Mouse (Mus musculus): ENCODE results near the gene Zfp747.
"Not testable (repeated sequence)": the region's sequence is repeated elsewhere in the genome, so short reads cannot be mapped to it uniquely, and the experiment has no call there.

Gene Zfp747

GRCm38 (mm10) chr7:127366249-127366648, 9.6 kb downstream of the Zfp747 start:
- no peak for DNase-seq

DNA sequence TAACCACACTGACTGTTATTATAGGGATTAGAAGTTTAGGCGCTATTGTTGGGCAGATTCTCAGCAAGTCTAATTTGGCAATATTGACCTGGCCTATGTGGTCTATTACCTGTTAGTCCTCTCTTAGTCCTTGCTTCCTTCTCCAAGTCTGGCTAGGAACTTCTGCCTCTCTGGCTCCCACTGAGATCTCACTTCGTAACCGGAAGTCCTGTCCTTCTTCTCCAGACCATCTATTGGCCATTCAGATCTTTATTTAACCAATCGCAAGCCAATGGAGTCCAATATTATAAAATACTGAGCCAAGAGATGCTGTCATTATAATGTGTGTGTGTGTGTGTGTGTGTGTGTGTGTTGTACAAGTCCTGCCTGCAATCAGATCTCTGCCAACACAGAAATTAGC, 11.7 kb downstream of the Zfp747 start:
- peak; percentile 42 for DNase-seq

- DNase-seq, result peak; percentile 64
Observed at GRCm38 (mm10) chr7:127363475-127363921, 12.4 kb downstream of the Zfp747 start.

- not testable (repeated sequence) for DNase-seq
Observed at GRCm38 (mm10) chr7:127362418-127362817, 13.4 kb downstream of the Zfp747 start.

DNA sequence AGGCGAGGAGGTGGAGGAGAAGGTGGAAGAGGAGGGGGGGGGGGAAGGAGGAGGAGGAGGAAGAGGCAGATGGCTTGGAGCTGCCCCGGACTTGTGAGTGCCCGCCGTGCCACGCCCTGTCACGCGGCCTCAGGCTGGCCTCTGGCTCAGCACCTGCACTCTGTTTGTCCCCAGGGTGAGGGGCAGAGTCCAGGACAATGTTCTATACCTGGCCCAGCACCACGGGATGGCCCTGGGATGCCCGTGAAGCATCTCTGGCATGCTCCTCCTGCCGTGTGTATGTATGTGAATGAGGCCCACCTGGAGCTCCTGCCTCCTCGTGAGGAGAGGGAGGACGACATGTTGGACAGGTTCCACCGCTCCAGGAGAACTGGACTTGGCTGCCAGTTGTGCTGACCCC, 14.4 kb downstream of the Zfp747 start:
- no peak for DNase-seq

- DNase-seq, result no peak
Observed at GRCm38 (mm10) chr7:127360265-127360664, 15.6 kb downstream of the Zfp747 start.

GRCm38 (mm10) chr7:127358472-127358871, 17.4 kb downstream of the Zfp747 start:
- DNase-seq, result no peak

GRCm38 (mm10) chr7:127357871-127358270, 18.0 kb downstream of the Zfp747 start:
- DNase-seq, result no peak

DNA sequence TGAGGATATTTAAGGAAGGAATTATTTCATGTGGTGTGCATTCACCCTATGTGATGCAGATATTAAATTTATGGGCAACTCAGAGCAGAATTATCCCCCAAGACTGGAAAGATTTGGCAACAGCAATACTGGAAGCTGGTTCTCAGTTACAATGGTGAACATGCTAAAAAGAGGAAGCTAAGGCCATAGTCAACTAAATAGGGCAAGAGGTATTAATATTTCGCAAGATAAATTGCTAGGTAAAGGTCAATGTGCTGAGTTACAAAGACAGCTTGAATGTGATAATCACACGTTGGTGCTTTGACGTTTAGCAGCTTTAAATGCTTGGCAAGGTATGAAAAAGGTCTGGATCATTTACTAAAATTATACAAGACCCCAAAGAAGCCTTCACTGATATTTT, 20.1 kb downstream of the Zfp747 start:
- no peak for DNase-seq

DNA sequence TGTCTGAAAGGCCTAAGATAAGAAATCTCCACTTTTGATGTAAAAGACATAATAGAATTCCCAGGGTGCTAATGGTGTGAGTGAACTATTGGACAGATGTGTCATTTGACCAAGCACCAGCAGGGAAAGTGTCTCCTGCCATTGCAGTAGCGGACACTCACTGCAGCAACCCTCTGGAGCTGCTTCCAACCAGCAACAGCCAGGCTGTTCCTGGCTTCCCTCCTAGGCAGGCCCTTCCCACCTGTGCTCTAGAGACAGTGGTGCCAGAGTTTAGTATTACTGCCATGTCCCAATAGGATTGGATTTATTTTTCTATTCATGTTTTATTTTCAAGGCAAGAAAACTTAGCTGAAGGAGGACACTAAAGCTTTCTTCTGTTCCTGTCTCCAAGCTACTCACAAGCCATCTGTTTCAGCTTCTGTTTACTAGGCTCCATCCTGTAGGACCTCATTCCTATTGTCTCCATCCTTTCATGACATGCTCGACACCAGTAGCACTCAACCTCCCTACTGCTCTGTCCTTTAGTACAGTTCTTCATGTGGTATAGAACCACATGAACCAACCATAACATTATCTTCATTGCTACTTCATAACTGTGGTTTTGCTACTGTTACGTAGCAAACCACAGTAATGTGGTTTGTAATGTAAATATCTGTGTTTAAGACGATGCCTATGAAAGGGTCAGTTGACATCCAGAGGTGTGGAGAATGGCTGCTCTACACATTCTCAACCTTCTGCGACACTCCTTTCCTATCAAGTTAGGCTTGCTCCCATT, 24.4 kb downstream of the Zfp747 start:
- no peak for DNase-seq

GRCm38 (mm10) chr7:127346676-127347075, 29.2 kb downstream of the Zfp747 start:
- peak; percentile 24 for DNase-seq

- peak; percentile 92 for DNase-seq
Observed at GRCm38 (mm10) chr7:127345512-127346325, 30.1 kb downstream of the Zfp747 start, which contains the start of gene Zfp768. Gene Zfp768 (minus strand): TSS chr7:127345589.

- no peak for DNase-seq
Observed at GRCm38 (mm10) chr7:127345092-127345491, 30.8 kb downstream of the Zfp747 start.

DNA sequence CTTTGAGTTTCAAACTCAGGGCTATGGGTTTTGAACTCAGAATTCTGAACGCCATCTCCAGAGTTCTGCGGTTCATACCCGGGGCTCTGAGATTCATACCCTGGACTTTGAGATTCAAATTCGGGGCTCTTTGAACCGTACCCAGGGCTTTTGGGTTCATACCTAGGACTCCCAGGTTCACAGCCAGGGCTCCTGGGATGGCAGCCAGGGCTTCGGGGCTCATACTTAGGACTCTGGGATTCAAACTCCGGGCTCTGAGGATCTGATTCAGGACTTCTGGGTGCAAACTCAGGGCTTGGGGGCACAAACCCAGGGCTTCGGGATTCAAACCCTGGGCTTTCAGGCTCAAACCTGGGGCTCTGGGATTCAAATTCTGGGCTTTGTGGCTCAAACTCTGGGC, 31.5 kb downstream of the Zfp747 start:
- DNase-seq, result peak; percentile 27

GRCm38 (mm10) chr7:127343351-127344019, 32.4 kb downstream of the Zfp747 start:
- DNase-seq, result peak; percentile 27

GRCm38 (mm10) chr7:127342888-127343287, 33.0 kb downstream of the Zfp747 start:
- no peak for DNase-seq

GRCm38 (mm10) chr7:127342332-127342731, 33.5 kb downstream of the Zfp747 start:
- no peak for DNase-seq

- not testable (repeated sequence) for DNase-seq
Observed at GRCm38 (mm10) chr7:127341861-127342260, 34.0 kb downstream of the Zfp747 start.

- DNase-seq, result no peak
Observed at GRCm38 (mm10) chr7:127341356-127341755, 34.5 kb downstream of the Zfp747 start.

- no peak for DNase-seq
Observed at GRCm38 (mm10) chr7:127337636-127338035, 38.2 kb downstream of the Zfp747 start.

GRCm38 (mm10) chr7:127335604-127336003, 40.2 kb downstream of the Zfp747 start:
- no peak for DNase-seq

DNA sequence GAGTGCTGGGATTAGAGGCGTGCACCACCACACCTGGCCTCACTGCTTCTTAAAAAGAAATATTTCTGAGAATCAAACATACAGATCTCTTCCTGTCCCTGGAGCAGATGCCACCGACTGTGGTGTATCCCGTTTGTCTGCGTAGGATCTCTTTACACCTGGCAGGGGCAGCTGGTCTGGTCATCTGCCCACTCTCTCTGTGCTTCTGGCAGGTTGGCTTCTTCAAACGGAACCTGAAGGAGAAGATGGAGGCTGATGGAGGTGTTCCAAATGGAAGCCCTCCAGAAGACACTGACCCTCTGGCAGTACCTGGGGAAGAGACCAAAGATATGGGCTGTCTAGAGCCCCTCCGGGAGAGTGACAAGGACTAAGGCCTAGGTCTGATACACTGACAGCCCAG, 42.6 kb downstream of the Zfp747 start:
- DNase-seq, result no peak

DNA sequence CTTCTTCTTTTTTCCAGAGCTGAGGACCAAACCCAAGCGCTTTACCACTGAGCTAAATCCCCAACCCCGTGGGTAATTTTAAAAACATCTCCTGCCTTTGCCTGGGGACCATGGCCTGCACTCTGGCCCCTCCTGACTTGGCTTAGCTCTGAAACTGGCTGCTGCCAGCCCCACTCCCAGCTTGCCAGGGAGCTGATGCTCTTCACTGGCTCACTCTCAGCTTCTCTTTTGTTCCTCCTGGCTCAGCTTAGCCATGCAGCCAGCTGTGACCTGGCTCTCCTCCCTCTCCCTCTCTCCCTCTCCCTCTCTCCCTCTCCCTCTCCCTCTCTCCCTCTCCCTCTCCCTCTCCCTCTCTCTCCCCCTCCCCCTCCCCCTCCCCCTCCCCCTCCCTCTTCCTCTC, 49.2 kb downstream of the Zfp747 start:
- no peak for DNase-seq
